Mouse (Mus musculus) heart, embryonic 15.5 days (tissue): Measurements from ENCODE around the gene Rbm41. TPM values are rescaled to one million over a fixed set of nuclear protein-coding genes. Genes with fewer than 3 reads are reported as not detected.

Experiments used
- ATAC-seq: fragments of 200-750 bp; cut with Nextera tagmentation; replicated peaks from 2 replicates; pipeline ENCODE4 v1.8.0; 2017; ENCODE audit warnings: low read depth, moderate TSS enrichment; ENCODE audit not compliant: insufficient number of reproducible peaks, insufficient read depth, low FRiP score
- H3K27ac ChIP-seq: fragments of 300-500 bp; sonication (generic); 2 replicates; pipeline ENCODE4 v1.5.1; 2015; ENCODE audit warnings: mild to moderate bottlenecking, inconsistent platforms
- H3K27me3 ChIP-seq: fragments of 300-500 bp; sonication (generic); 2 replicates; pipeline ENCODE4 v1.6.1; 2015; ENCODE audit warnings: inconsistent platforms
- H3K36me3 ChIP-seq: fragments of 300-500 bp; sonication (generic); 2 replicates; pipeline ENCODE4 v1.6.1; 2015; ENCODE audit warnings: mild to moderate bottlenecking, inconsistent platforms
- H3K4me1 ChIP-seq: fragments of 300-500 bp; sonication (generic); replicated peaks from 2 replicates; pipeline ENCODE4 v1.6.1; 2015; ENCODE audit warnings: inconsistent platforms
- H3K4me2 ChIP-seq: fragments of 300-500 bp; sonication (generic); 2 replicates; pipeline ENCODE4 v1.6.1; 2015; ENCODE audit warnings: inconsistent platforms, mild to moderate bottlenecking, moderate library complexity
- H3K4me3 ChIP-seq: fragments of 300-500 bp; sonication (generic); 2 replicates; pipeline ENCODE4 v1.5.1; 2015; ENCODE audit warnings: mild to moderate bottlenecking, inconsistent platforms
- H3K9ac ChIP-seq: fragments of 300-500 bp; sonication (generic); 2 replicates; pipeline ENCODE4 v1.6.1; 2015; ENCODE audit warnings: mild to moderate bottlenecking, inconsistent platforms
- H3K9me3 ChIP-seq: fragments of 300-500 bp; sonication (generic); replicated peaks from 2 replicates; pipeline ENCODE4 v1.6.1; 2016; ENCODE audit warnings: inconsistent platforms
- WGBS: fragments of 180-500 bp; shearing (Covaris S2); methylation state at CpG from one replicate; pipeline ENCODE4 v1.1.7; 2015; ENCODE audit warnings: mixed read lengths; 5-methylcytosine and 5-hydroxymethylcytosine counted together
- polyA plus RNA-seq: library from polyadenylated mRNA; unstranded; fragments of >200 nt; fragmentation: Nextera tagmentation; extraction: Ambion mirVana; gene quantifications from 2 replicates; pipeline ENCODE4 v1.2.1, GENCODE M21; 2015

Gene Rbm41
- polyA plus RNA-seq, 1 experiment from 2014 or later, result 4.0 TPM

- Histone ChIP-seq H3K9me3 (no peaks in the 10 kb centered on the region), H3K27ac (no peak overlapping the region), H3K4me3 (peak overlapping the region; percentile 72), H3K4me1 (0 out of 2 replicates have a peak, but pooled peaks cover 3% of the 10 kb centered on the region), H3K9ac (peak overlapping the region; percentile 69), H3K4me2 (peak overlapping the region; percentile 74), H3K36me3 (no peaks in the 10 kb centered on the region), H3K27me3 (no peaks in the 10 kb centered on the region)
- 0 out of 2 replicates have a peak, but pooled peaks have one; percentile 56 for ATAC-seq
- WGBS, result 12% methylated on average over 15 of the region's 15 CpGs
Observed at GRCm38 (mm10) chrX:139870300-139870711, 128.1 kb downstream of the Rbm41 start.

- no peaks in the 10 kb centered on the region; the same call in 1 of the 2 replicates for H3K36me3 ChIP-seq
- no peaks in the 10 kb centered on the region for H3K27me3 ChIP-seq
Observed at GRCm38 (mm10) chrX:139859402-139859801, 139.0 kb downstream of the Rbm41 start.

DNA sequence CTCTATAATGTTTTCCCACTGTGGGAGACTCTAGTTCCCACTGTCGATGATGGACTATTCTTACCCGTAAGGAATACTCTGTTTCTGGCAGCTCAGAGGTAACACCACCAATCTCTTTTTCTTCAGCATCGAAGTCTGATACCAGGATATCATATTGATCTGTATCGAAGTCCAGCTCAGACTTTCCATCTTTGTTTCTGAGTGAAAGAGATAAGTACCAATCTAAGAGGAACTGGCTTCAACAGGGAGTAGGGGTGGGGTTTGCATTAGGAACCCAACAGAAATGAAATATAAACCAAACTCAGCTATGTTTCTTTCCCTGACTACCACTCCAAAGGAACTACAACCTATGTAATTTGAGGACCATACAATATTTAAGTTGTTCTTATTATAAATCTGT is 143.6 kb downstream of the Rbm41 start:
- Histone ChIP-seq H3K4me3 (no peak overlapping the region), H3K36me3 (no peaks in the 10 kb centered on the region; the same call in 1 of the 2 replicates), H3K9me3 (no peaks in the 10 kb centered on the region), H3K9ac (no peak overlapping the region), H3K27me3 (no peaks in the 10 kb centered on the region), H3K4me2 (no peak overlapping the region), H3K27ac (no peak overlapping the region), H3K4me1 (no peaks in the 10 kb centered on the region)
- no peak for ATAC-seq
- 86% methylated on average over 4 of the region's 4 CpGs for WGBS

More at GRCm38 (mm10) chrX:139859402-139859801, 139.0 kb downstream of the Rbm41 start:
- Histone ChIP-seq H3K27ac (no peak overlapping the region), H3K9me3 (no peaks in the 10 kb centered on the region), H3K9ac (no peak overlapping the region), H3K4me1 (no peaks in the 10 kb centered on the region), H3K4me2 (no peak overlapping the region), H3K4me3 (no peak overlapping the region)
- no peak for ATAC-seq
- WGBS, result 31% methylated on average over 5 of the region's 5 CpGs

DNA sequence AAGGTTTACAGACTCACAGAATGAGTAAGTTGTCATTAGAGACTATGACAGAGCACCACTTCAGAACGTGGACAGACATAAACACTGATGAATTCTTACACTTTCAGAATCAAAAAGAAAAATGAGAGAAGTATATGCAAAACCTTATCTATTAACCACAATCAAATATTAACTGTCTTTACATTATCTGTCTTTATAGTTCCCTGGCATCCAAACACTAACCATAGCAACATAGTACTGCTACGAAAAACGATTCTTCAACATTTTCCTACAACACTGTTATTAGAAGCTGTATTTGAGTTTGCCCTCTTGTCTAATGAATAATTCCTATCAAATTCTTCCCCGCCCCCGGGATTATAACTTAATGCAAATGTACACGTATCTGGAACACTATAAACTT is 157.3 kb downstream of the Rbm41 start:
- Histone ChIP-seq H3K27ac (no peak overlapping the region), H3K9me3 (no peaks in the 10 kb centered on the region), H3K4me3 (no peak overlapping the region), H3K36me3 (no peaks in the 10 kb centered on the region), H3K27me3 (no peaks in the 10 kb centered on the region), H3K9ac (no peak overlapping the region), H3K4me1 (no peaks in the 10 kb centered on the region), H3K4me2 (no peak overlapping the region)
- no peak for ATAC-seq
- WGBS, result 78% methylated on average over 6 of the region's 6 CpGs

Other genes starting within 250 kb of the Rbm41 start
- gene Ripply1, start 216.2 kb downstream of the Rbm41 start, polyA plus RNA-seq, result not detected in 2 replicates
- 0.19 and 0.72 TPM in 2 replicates for gene Cldn2, start 197.8 kb downstream of the Rbm41 start, polyA plus RNA-seq
- 15.0 and 15.1 TPM in 2 replicates for gene Morc4, start 126.9 kb downstream of the Rbm41 start, polyA plus RNA-seq
- 0.78 and 1.1 TPM in 2 replicates for gene Nup62cl, start 64.1 kb upstream of the Rbm41 start, polyA plus RNA-seq
- not detected in 2 replicates for gene Pih1h3b, start 64.3 kb upstream of the Rbm41 start, polyA plus RNA-seq